8 mouse cellular contexts compared by ENCODE assay signal in genomic region chr3:51648037-51648664, GRCm38 (mm10). TPM values are rescaled to one million over a fixed set of nuclear protein-coding genes. Genes with fewer than 3 reads are reported as not detected.
A peak's percentile ranks its signal among the peaks of the same experiment; 100 is the strongest.
DNase-seq lines count a peak whose midpoint lies in the region; ATAC-seq lines count a peak whose summit lies in the region.

No protein-coding gene starts in this region.

- peak overlapping the region; percentile 29 for H3K4me2 ChIP-seq in embryonic facial prominence, embryonic 12.5 days (replicated peaks)
- peak overlapping the region; percentile 37 for H3K4me2 ChIP-seq in midbrain, embryonic 13.5 days (replicated peaks)

- no peak overlapping the region for H3K4me3 ChIP-seq in embryonic facial prominence, embryonic 12.5 days
- peak overlapping the region; percentile 7; the same call in 1 of the 2 replicates for H3K4me3 ChIP-seq in limb, embryonic 10.5 days
- H3K4me3 ChIP-seq in midbrain, embryonic 13.5 days (replicated peaks): no peak overlapping the region

- DNase-seq in 3T3-L1 (ENCODE audit: low read depth, low spot score): peak; percentile 91
- DNase-seq in adrenal gland, postnatal 25 days: peak; percentile 75
- peak; percentile 80 to 87 for DNase-seq in heart, adult 18-20 months
- peak; percentile 71 for DNase-seq in kidney, adult 18-20 months
- peak; percentile 79 for DNase-seq in limb, embryonic 10.5 days (ENCODE audit: low spot score)
- DNase-seq in skeletal muscle tissue, adult 2 months (ENCODE audit: low read depth, low spot score): peak; percentile 75

- H3K36me3 ChIP-seq in embryonic facial prominence, embryonic 12.5 days: no peaks in the 10 kb centered on the region
- no peaks in the 10 kb centered on the region for H3K36me3 ChIP-seq in limb, embryonic 10.5 days
- no peaks in the 10 kb centered on the region for H3K36me3 ChIP-seq in midbrain, embryonic 13.5 days

- H3K9ac ChIP-seq in embryonic facial prominence, embryonic 12.5 days: no peak overlapping the region
- H3K9ac ChIP-seq in midbrain, embryonic 13.5 days (replicated peaks): no peak overlapping the region

- H3K9me3 ChIP-seq in embryonic facial prominence, embryonic 12.5 days: no peaks in the 10 kb centered on the region
- no peaks in the 10 kb centered on the region for H3K9me3 ChIP-seq in limb, embryonic 10.5 days (replicated peaks)
- peaks cover 8% of the 10 kb centered on the region for H3K9me3 ChIP-seq in midbrain, embryonic 13.5 days

- no peak for ATAC-seq in embryonic facial prominence, embryonic 12.5 days (ENCODE audit: insufficient number of reproducible peaks, insufficient read depth, low FRiP score, low TSS enrichment)
- ATAC-seq in midbrain, embryonic 13.5 days: peak; percentile 70

- 36% methylated on average over 15 of the region's 15 CpGs for WGBS in embryonic facial prominence, embryonic 12.5 days
- WGBS in limb, embryonic 10.5 days: 44% methylated on average over 15 of the region's 15 CpGs
- 38% methylated on average over 15 of the region's 15 CpGs for WGBS in midbrain, embryonic 13.5 days

- H3K4me1 ChIP-seq in embryonic facial prominence, embryonic 12.5 days: peaks cover 21% of the 10 kb centered on the region
- peaks cover 29% of the 10 kb centered on the region for H3K4me1 ChIP-seq in limb, embryonic 10.5 days
- H3K4me1 ChIP-seq in midbrain, embryonic 13.5 days (replicated peaks): peaks cover 18% of the 10 kb centered on the region

- H3K27ac ChIP-seq in embryonic facial prominence, embryonic 12.5 days: no peak overlapping the region
- H3K27ac ChIP-seq in limb, embryonic 10.5 days: no peak overlapping the region
- H3K27ac ChIP-seq in midbrain, embryonic 13.5 days: 0 out of 2 replicates have a peak overlapping the region, but pooled peaks have one; percentile 0

- no peaks in the 10 kb centered on the region for H3K27me3 ChIP-seq in embryonic facial prominence, embryonic 12.5 days
- no peaks in the 10 kb centered on the region for H3K27me3 ChIP-seq in limb, embryonic 10.5 days (ENCODE audit: low read depth, poor library complexity, severe bottlenecking)
- no peaks in the 10 kb centered on the region for H3K27me3 ChIP-seq in midbrain, embryonic 13.5 days

RNA-seq across cellular contexts. Expression of gene Mgst2, which starts 12.0 kb away (rescaled TPM):
- total RNA-seq in adrenal gland, postnatal 25 days (2021): 220 and 309 TPM in 2 replicates
- polyA plus RNA-seq in embryonic facial prominence, embryonic 12.5 days (2016; fragmentation: Nextera tagmentation; extraction: Ambion mirVana): 1.3 and 1.7 TPM in 2 replicates
- total RNA-seq in heart, adult 18-20 months (2021): 1 to 10 TPM in 1 of 2 experiments, under 1 TPM in 1; 0.65 to 2.5 TPM
- polyA plus RNA-seq in limb, embryonic 10.5 days (2016; fragmentation: Nextera tagmentation; extraction: Ambion mirVana): 0.35 and 0.43 TPM in 2 replicates
- 0.44 and 1.1 TPM in 2 replicates for polyA plus RNA-seq in midbrain, embryonic 13.5 days (2015; fragmentation: Nextera tagmentation; extraction: Ambion mirVana)
